In genomic region chr1:169224431-169224830, GRCm38 (mm10) we compare ENCODE assay signal across 18 mouse cellular contexts.
DNase-seq lines count a peak whose midpoint lies in the region; ATAC-seq lines count a peak whose summit lies in the region.
"Had no signal": no experiment of that assay in that cellular context is flagged by ENCODE, and none has a peak within 500 bp of the region (broad histone marks: within the 10 kb centered on the region; RNA-seq: fewer than 3 reads in every experiment).

No protein-coding gene starts in this region.

- DNase-seq in heart, adult 11 months: peak; percentile 25
- DNase-seq in kidney, adult 9 months: peak; percentile 70
- DNase-seq in kidney, postnatal 25 days: peak; percentile 44 to 58
- no peak for DNase-seq in B cell, adult 2 months
- DNase-seq: adrenal gland, postnatal 10 days; cerebellum, adult 11 months; cerebellum, adult 8-10 months; cerebellum, postnatal 14 days; forebrain, postnatal 0 days; gastrocnemius, postnatal 14 days; heart, postnatal 36 days had no signal

- no peak for ATAC-seq in heart, embryonic 12.5 days (ENCODE audit: insufficient number of reproducible peaks, low FRiP score)
- ATAC-seq in kidney, embryonic 16.5 days (ENCODE audit: low FRiP score, low TSS enrichment): no peak
- ATAC-seq in forebrain, embryonic 12.5 days (ENCODE audit: low FRiP score): no peak
- ATAC-seq: forebrain, embryonic 13.5 days; forebrain, postnatal 0 days had no signal

- H3K4me3 ChIP-seq in heart, embryonic 12.5 days: no peak overlapping the region
- H3K4me3 ChIP-seq in kidney, embryonic 16.5 days (ENCODE audit: low read length): no peak overlapping the region
- no peak overlapping the region for H3K4me3 ChIP-seq in forebrain, embryonic 12.5 days (replicated peaks)
- H3K4me3 ChIP-seq: embryonic facial prominence, embryonic 13.5 days; forebrain, embryonic 13.5 days; heart, embryonic 13.5 days; hindbrain, embryonic 15.5 days had no signal

- no peak overlapping the region for H3K4me2 ChIP-seq in heart, embryonic 12.5 days
- no peak overlapping the region for H3K4me2 ChIP-seq in kidney, embryonic 16.5 days (replicated peaks; ENCODE audit: low read depth, low read length)
- H3K4me2 ChIP-seq in forebrain, embryonic 12.5 days: no peak overlapping the region
- H3K4me2 ChIP-seq: embryonic facial prominence, embryonic 13.5 days; forebrain, embryonic 13.5 days; heart, embryonic 13.5 days; hindbrain, embryonic 15.5 days had no signal

- H3K36me3 ChIP-seq in heart, embryonic 12.5 days: no peaks in the 10 kb centered on the region
- H3K36me3 ChIP-seq in kidney, embryonic 16.5 days (ENCODE audit: insufficient read depth, low read length): no peaks in the 10 kb centered on the region
- H3K36me3 ChIP-seq in forebrain, embryonic 12.5 days (replicated peaks): no peaks in the 10 kb centered on the region
- H3K36me3 ChIP-seq: embryonic facial prominence, embryonic 13.5 days; heart, embryonic 13.5 days; hindbrain, embryonic 15.5 days had no signal

- no peaks in the 10 kb centered on the region for H3K27me3 ChIP-seq in heart, embryonic 12.5 days (replicated peaks)
- no peaks in the 10 kb centered on the region for H3K27me3 ChIP-seq in kidney, embryonic 16.5 days (ENCODE audit: insufficient read depth, low read length)
- H3K27me3 ChIP-seq in forebrain, embryonic 12.5 days: no peaks in the 10 kb centered on the region
- H3K27me3 ChIP-seq: embryonic facial prominence, embryonic 13.5 days; forebrain, embryonic 13.5 days; heart, embryonic 13.5 days; hindbrain, embryonic 15.5 days had no signal

- 78% methylated on average over 2 of the region's 2 CpGs for WGBS in heart, embryonic 12.5 days
- WGBS in kidney, embryonic 16.5 days: 89% methylated on average over 2 of the region's 2 CpGs
- whole genome bisulfite sequencing in forebrain, embryonic 12.5 days: 95% methylated on average over 2 of the region's 2 CpGs

- no peak overlapping the region for H3K9ac ChIP-seq in heart, embryonic 12.5 days
- H3K9ac ChIP-seq in kidney, embryonic 16.5 days (replicated peaks; ENCODE audit: low read length): no peak overlapping the region
- H3K9ac ChIP-seq in forebrain, embryonic 12.5 days: no peak overlapping the region
- H3K9ac ChIP-seq: embryonic facial prominence, embryonic 13.5 days; forebrain, embryonic 13.5 days; forebrain, postnatal 0 days; heart, embryonic 13.5 days; hindbrain, embryonic 15.5 days had no signal

- peaks cover 10% of the 10 kb centered on the region; the same call in 1 of the 2 replicates for H3K9me3 ChIP-seq in heart, embryonic 12.5 days (replicated peaks)
- no peaks in the 10 kb centered on the region for H3K9me3 ChIP-seq in kidney, embryonic 16.5 days (ENCODE audit: low read length)
- H3K9me3 ChIP-seq in forebrain, embryonic 12.5 days: no peaks in the 10 kb centered on the region
- H3K9me3 ChIP-seq: embryonic facial prominence, embryonic 13.5 days; forebrain, embryonic 13.5 days; hindbrain, embryonic 15.5 days had no signal

- H3K4me1 ChIP-seq in heart, embryonic 12.5 days (replicated peaks): no peaks in the 10 kb centered on the region
- no peaks in the 10 kb centered on the region for H3K4me1 ChIP-seq in kidney, embryonic 16.5 days (ENCODE audit: insufficient read depth, low read length)
- no peaks in the 10 kb centered on the region for H3K4me1 ChIP-seq in forebrain, embryonic 12.5 days
- H3K4me1 ChIP-seq: embryonic facial prominence, embryonic 13.5 days; forebrain, embryonic 13.5 days; heart, embryonic 13.5 days; hindbrain, embryonic 15.5 days had no signal

- no peak overlapping the region for H3K27ac ChIP-seq in heart, embryonic 12.5 days (ENCODE audit: poor library complexity, severe bottlenecking)
- H3K27ac ChIP-seq in kidney, embryonic 16.5 days (ENCODE audit: low read length): peak overlapping the region; percentile 14; the same call in 1 of the 2 replicates
- H3K27ac ChIP-seq in forebrain, embryonic 12.5 days: no peak overlapping the region
- H3K27ac ChIP-seq: embryonic facial prominence, embryonic 13.5 days; forebrain, embryonic 13.5 days; heart, embryonic 13.5 days; hindbrain, embryonic 15.5 days had no signal

Comparison
In these comparisons a context has a peak if more than half of its experiments do, and no peak if none do; other contexts are left out.
1. DNase-seq: peak in heart, adult 11 months (single experiment), kidney, adult 9 months (single experiment) and kidney, postnatal 25 days (2 of 2); none in B cell, adult 2 months (0 of 2).